Mouse (Mus musculus): ENCODE results near the gene Rims1. TPM values are rescaled to one million over a fixed set of nuclear protein-coding genes. Genes with fewer than 3 reads are reported as not detected.

The Rims1 gene
- total RNA-seq, 1 experiment from 2014 or later = 0.12 TPM

GRCm38 (mm10) chr1:22720714-22721113, 85.1 kb downstream of the Rims1 start:
- no peak for ATAC-seq (ENCODE audit: extremely low read depth, insufficient number of reproducible peaks, low FRiP score, poor library complexity, severe bottlenecking)

GRCm38 (mm10) chr1:22709461-22709860, 96.3 kb downstream of the Rims1 start:
- no peak for ATAC-seq (ENCODE audit: extremely low read depth, insufficient number of reproducible peaks, low FRiP score, poor library complexity, severe bottlenecking)

- ATAC-seq (ENCODE audit: extremely low read depth, insufficient number of reproducible peaks, low FRiP score, poor library complexity, severe bottlenecking) = no peak
Measured at GRCm38 (mm10) chr1:22695046-22695445, 110.7 kb downstream of the Rims1 start.

GRCm38 (mm10) chr1:22694514-22694913, 111.3 kb downstream of the Rims1 start:
- no peak for ATAC-seq (ENCODE audit: extremely low read depth, insufficient number of reproducible peaks, low FRiP score, poor library complexity, severe bottlenecking)

- ATAC-seq (ENCODE audit: extremely low read depth, insufficient number of reproducible peaks, low FRiP score, poor library complexity, severe bottlenecking) = no peak
Measured at GRCm38 (mm10) chr1:22683455-22683854, 122.3 kb downstream of the Rims1 start.

- ATAC-seq (ENCODE audit: extremely low read depth, insufficient number of reproducible peaks, low FRiP score, poor library complexity, severe bottlenecking) = no peak
Measured at GRCm38 (mm10) chr1:22664196-22664595, 141.6 kb downstream of the Rims1 start.

GRCm38 (mm10) chr1:22661825-22662224, 144.0 kb downstream of the Rims1 start:
- no peak for ATAC-seq (ENCODE audit: extremely low read depth, insufficient number of reproducible peaks, low FRiP score, poor library complexity, severe bottlenecking)

GRCm38 (mm10) chr1:22655983-22656382, 149.8 kb downstream of the Rims1 start:
- ATAC-seq (ENCODE audit: extremely low read depth, insufficient number of reproducible peaks, low FRiP score, poor library complexity, severe bottlenecking) = no peak

GRCm38 (mm10) chr1:22654903-22655302, 150.9 kb downstream of the Rims1 start:
- no peak for ATAC-seq (ENCODE audit: extremely low read depth, insufficient number of reproducible peaks, low FRiP score, poor library complexity, severe bottlenecking)

- ATAC-seq (ENCODE audit: extremely low read depth, insufficient number of reproducible peaks, low FRiP score, poor library complexity, severe bottlenecking) = no peak
Measured at GRCm38 (mm10) chr1:22650588-22650987, 155.2 kb downstream of the Rims1 start.

- ATAC-seq (ENCODE audit: extremely low read depth, insufficient number of reproducible peaks, low FRiP score, poor library complexity, severe bottlenecking) = no peak
Measured at GRCm38 (mm10) chr1:22649432-22649831, 156.4 kb downstream of the Rims1 start.

- ATAC-seq (ENCODE audit: extremely low read depth, insufficient number of reproducible peaks, low FRiP score, poor library complexity, severe bottlenecking) = no peak
Measured at GRCm38 (mm10) chr1:22645257-22645656, 160.5 kb downstream of the Rims1 start.

- no peak for ATAC-seq (ENCODE audit: extremely low read depth, insufficient number of reproducible peaks, low FRiP score, poor library complexity, severe bottlenecking)
Measured at GRCm38 (mm10) chr1:22640568-22640967, 165.2 kb downstream of the Rims1 start.

- no peak for ATAC-seq (ENCODE audit: extremely low read depth, insufficient number of reproducible peaks, low FRiP score, poor library complexity, severe bottlenecking)
Measured at GRCm38 (mm10) chr1:22639702-22640101, 166.1 kb downstream of the Rims1 start.

- no peak for ATAC-seq (ENCODE audit: extremely low read depth, insufficient number of reproducible peaks, low FRiP score, poor library complexity, severe bottlenecking)
Measured at GRCm38 (mm10) chr1:22633871-22634270, 171.9 kb downstream of the Rims1 start.

GRCm38 (mm10) chr1:22632551-22632950, 173.2 kb downstream of the Rims1 start:
- no peak for ATAC-seq (ENCODE audit: extremely low read depth, insufficient number of reproducible peaks, low FRiP score, poor library complexity, severe bottlenecking)

- no peak for ATAC-seq (ENCODE audit: extremely low read depth, insufficient number of reproducible peaks, low FRiP score, poor library complexity, severe bottlenecking)
Measured at GRCm38 (mm10) chr1:22631991-22632390, 173.8 kb downstream of the Rims1 start.

GRCm38 (mm10) chr1:22629011-22629410, 176.8 kb downstream of the Rims1 start:
- ATAC-seq (ENCODE audit: extremely low read depth, insufficient number of reproducible peaks, low FRiP score, poor library complexity, severe bottlenecking) = no peak

GRCm38 (mm10) chr1:22627013-22627412, 178.8 kb downstream of the Rims1 start:
- no peak for ATAC-seq (ENCODE audit: extremely low read depth, insufficient number of reproducible peaks, low FRiP score, poor library complexity, severe bottlenecking)

GRCm38 (mm10) chr1:22626295-22626694, 179.5 kb downstream of the Rims1 start:
- no peak for ATAC-seq (ENCODE audit: extremely low read depth, insufficient number of reproducible peaks, low FRiP score, poor library complexity, severe bottlenecking)

- no peak for ATAC-seq (ENCODE audit: extremely low read depth, insufficient number of reproducible peaks, low FRiP score, poor library complexity, severe bottlenecking)
Measured at GRCm38 (mm10) chr1:22620827-22621226, 185.0 kb downstream of the Rims1 start.

- no peak for ATAC-seq (ENCODE audit: extremely low read depth, insufficient number of reproducible peaks, low FRiP score, poor library complexity, severe bottlenecking)
Measured at GRCm38 (mm10) chr1:22615601-22616000, 190.2 kb downstream of the Rims1 start.

All from neutrophil, adult 5-6 weeks (primary cell).